Mouse (Mus musculus) layer of hippocampus, adult 9-11 months (tissue): ENCODE results near the gene Tas2r140.

Experiments
- DNase-seq: peaks from one replicate; pipeline ENCODE4 v3.0.0; 2022

Tas2r140 gene

DNA sequence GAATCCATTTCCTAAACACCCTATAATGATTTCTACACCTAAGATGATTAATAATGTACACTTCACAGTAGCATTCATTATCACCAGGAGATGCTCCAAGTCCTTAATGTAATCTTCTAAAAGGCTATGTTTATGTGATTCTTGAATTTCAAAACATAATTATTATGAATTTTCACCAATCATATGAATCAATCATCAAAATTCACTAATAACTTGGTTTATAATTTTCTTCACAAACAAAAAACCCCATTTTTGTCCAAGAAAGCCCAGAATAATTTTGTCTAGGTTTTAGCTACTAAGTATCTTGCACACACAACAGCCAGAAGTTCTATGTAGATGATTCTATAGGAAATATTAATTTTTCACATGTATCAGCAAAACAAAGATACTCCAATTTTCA, at the start of gene Tas2r140:
Tas2r140 (minus strand) TSS at position 101 of the 400 bp plus-strand sequence.
- DNase-seq: no peak

DNA sequence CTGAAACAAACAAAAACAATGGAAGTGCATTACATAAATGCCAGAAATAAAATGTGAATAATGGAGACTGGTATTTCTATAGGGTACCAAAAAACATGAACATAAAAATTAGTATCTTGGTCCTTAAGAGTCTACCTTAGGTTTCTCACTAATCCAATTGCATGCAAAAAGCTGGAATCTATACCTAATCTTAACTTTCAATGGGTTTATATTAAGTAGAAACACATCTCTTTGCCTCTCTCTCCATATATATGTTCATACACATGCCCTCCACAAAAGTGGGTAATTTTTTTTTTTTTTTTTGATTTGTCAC, 48.9 kb upstream of the Tas2r140 start, which contains the start of gene Smim10l1:
Smim10l1 (plus strand) TSS at position 301 of the 313 bp plus-strand sequence.
- no peak for DNase-seq

DNA sequence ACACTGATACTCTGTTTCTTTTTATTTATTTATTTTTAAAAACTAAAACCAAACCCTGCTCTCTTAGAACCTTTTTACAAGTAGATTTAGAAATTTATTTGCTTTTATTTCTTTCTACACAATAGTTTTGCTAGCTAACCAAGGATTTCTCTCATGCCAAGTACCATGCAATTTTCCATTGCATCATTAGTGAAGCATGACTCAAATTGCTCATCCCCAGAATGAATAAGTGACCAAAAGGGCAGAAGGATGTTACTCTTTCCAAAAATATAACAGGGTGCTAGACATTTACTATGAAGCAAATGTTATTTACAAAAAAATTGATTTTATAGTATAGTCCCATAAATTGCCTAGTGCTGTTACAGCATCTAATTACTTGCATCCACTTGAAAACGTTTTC, 46.8 kb upstream of the Tas2r140 start:
- DNase-seq: no peak

DNA sequence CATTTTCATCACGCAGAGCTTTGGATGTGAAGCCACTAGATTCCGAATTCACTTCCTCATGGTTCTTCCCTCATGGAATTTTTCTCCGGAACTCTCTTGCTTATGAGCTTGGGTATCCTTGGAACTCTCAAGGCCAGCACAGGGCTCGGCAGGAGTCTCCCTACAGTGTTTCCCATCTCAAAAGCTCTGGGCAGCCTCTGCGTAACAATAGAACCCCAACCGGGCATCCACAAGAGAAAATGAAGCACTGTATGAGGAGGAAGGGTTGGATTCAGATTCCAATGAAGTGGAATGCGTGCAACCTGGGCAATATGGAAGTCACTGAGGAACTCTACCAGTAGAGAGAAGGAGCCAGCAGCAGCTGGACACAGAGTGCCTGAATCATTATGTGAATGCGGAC, 36.6 kb upstream of the Tas2r140 start:
- no peak for DNase-seq

DNA sequence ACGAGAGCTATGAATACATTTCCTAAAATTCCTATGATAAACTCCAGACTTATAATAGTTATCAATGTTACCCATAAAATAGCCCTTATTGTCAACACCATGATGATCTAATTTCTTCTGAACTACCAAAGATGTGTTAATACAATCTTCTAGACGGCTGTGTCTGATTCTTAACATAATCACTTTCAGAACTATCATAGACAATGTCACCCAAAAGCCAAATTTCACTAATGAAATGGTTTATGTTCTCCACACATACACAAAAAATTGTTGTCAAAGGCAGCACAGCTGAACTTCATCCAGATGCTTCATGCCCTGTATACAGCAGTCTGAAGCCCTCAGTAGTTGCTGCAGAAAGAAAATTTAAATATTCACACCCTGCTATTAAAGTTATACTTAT, 18.6 kb downstream of the Tas2r140 start, which contains the start of gene Tas2r103:
Tas2r103 (minus strand) TSS at position 101 of the 400 bp plus-strand sequence.
- DNase-seq: no peak
